Mouse (Mus musculus) forebrain, postnatal 0 days (tissue): ENCODE measurements around the gene Angptl6. TPM values are rescaled to one million over a fixed set of nuclear protein-coding genes. Genes with fewer than 3 reads are reported as not detected.

ENCODE experiments used
- ATAC-seq: fragments of 200-750 bp; cut with Nextera tagmentation; 2 replicates; pipeline ENCODE4 v1.8.0; 2017; ENCODE audit warnings: mild to moderate bottlenecking, moderate library complexity
- DNase-seq: peaks from one replicate; pipeline ENCODE4 v3.0.0-alpha.2; 2015
- H3K27ac ChIP-seq: fragments of 300-500 bp; sonication (generic); 2 replicates; pipeline ENCODE4 v1.5.1; 2014; ENCODE audit warnings: low read depth, mild to moderate bottlenecking, antibody characterized with exemption, low read length, moderate library complexity, mixed read lengths
- H3K27me3 ChIP-seq: fragments of 300-500 bp; sonication (generic); 2 replicates; pipeline ENCODE4 v1.6.1; 2014; ENCODE audit warnings: mild to moderate bottlenecking, low read length, mixed read lengths; ENCODE audit not compliant: insufficient read depth
- H3K36me3 ChIP-seq: fragments of 300-500 bp; sonication (generic); 2 replicates; pipeline ENCODE4 v1.6.1; 2014; ENCODE audit warnings: mild to moderate bottlenecking, moderate library complexity; ENCODE audit not compliant: insufficient read depth
- H3K4me1 ChIP-seq: fragments of 300-500 bp; sonication (generic); 2 replicates; pipeline ENCODE4 v1.6.1; 2014; ENCODE audit warnings: antibody characterized with exemption; ENCODE audit not compliant: insufficient read depth
- H3K4me2 ChIP-seq: fragments of 300-500 bp; sonication (generic); 2 replicates; pipeline ENCODE4 v1.6.1; 2014; ENCODE audit warnings: low read depth, mild to moderate bottlenecking, moderate library complexity
- H3K4me3 ChIP-seq: fragments of 300-500 bp; sonication (generic); 2 replicates; pipeline ENCODE4 v1.5.1; 2014; ENCODE audit warnings: low read depth, low read length, mixed read lengths
- H3K9ac ChIP-seq: fragments of 300-500 bp; sonication (generic); 2 replicates; pipeline ENCODE4 v1.6.1; 2014; ENCODE audit warnings: mild to moderate bottlenecking
- H3K9me3 ChIP-seq: fragments of 300-500 bp; sonication (generic); 2 replicates; pipeline ENCODE4 v1.6.1; 2016; ENCODE audit warnings: low read length
- CTCF ChIP-seq: sonication (generic); IDR thresholded peaks from 2 replicates; pipeline ENCODE4 v1.5.1; 2016; ENCODE audit warnings: antibody characterized with exemption, control low read depth, low read depth
- WGBS: fragments of 180-500 bp; shearing (Covaris S2); extraction: QIAGEN DNeasy Blood & Tissue Kit; methylation state at CpG from one replicate; pipeline ENCODE4 v1.1.7; 2014; 5-methylcytosine and 5-hydroxymethylcytosine counted together
- polyA plus RNA-seq: library from polyadenylated mRNA; unstranded; fragments of >200 nt; fragmentation: Nextera tagmentation; extraction: Ambion mirVana; gene quantifications from 2 replicates; pipeline ENCODE4 v1.2.1, GENCODE M21; 2015
- total RNA-seq: library from RNA; depleted of rRNA; stranded (reverse); fragments of >200 nt; gene quantifications from 2 replicates; pipeline ENCODE4 v1.2.3, GENCODE M21; 2014

The Angptl6 gene
- total and polyA plus RNA-seq, 2 experiments from 2014 or later: 8.6 to 16.4 TPM

DNA sequence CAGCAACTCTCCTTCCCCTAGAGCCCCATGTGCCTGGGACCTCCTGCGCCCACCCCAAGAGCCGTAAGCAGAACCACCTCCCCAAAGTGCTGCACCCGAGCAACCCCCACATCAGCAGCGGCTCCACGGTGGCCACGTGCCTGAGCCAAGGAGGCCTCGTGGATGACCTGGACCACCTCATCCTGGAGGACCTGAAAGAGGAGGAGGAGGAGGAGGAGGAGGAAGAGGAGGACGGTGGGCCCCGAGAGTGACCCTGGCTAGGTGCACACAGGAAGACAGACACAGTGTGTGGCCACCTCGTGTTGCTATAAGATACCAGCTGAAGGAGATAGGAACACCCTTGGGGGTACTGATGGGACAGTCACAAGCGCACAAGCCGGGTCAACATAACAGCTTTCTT, 6.0 kb downstream of the Angptl6 start:
- Histone ChIP-seq H3K36me3 (no peaks in the 10 kb centered on the region), H3K9ac (no peak overlapping the region), H3K9me3 (no peaks in the 10 kb centered on the region), H3K4me1 (peaks cover 6% of the 10 kb centered on the region; the same call in 1 of the 2 replicates), H3K27ac (no peak overlapping the region), H3K27me3 (peaks cover 21% of the 10 kb centered on the region), H3K4me2 (no peak overlapping the region), H3K4me3 (no peak overlapping the region)
- TF ChIP-seq CTCF: no peak
- ATAC-seq: no peak
- WGBS: 95% methylated on average over 12 of the region's 12 CpGs
- no peak for DNase-seq

DNA sequence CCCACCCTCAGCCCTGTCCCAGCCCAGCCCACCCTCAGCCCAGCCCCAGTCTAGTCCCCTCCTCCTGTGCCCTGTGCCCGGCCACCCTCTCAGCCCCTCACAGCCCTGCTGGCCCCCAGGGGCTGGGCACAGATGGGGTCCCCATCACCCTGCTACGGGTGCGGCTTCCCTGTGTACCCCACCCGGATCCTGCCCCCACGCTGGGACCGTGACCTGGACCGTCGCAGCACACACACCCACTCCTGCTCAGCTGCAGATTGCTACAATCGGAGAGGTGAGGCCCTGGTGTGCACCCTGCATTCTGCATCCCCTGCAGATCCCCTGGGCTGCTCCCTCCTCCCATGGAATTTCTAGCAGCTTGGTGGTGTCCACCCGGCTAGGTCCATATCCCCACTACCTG, 6.5 kb downstream of the Angptl6 start:
- H3K4me2 ChIP-seq: no peak overlapping the region
- WGBS: 94% methylated on average over 10 of the region's 10 CpGs
- H3K36me3 ChIP-seq: no peaks in the 10 kb centered on the region
- no peak overlapping the region for H3K27ac ChIP-seq
- H3K9ac ChIP-seq: no peak overlapping the region
- H3K4me3 ChIP-seq: no peak overlapping the region
- H3K4me1 ChIP-seq: peaks cover 6% of the 10 kb centered on the region; the same call in 1 of the 2 replicates
- no peak for TF ChIP-seq CTCF
- ATAC-seq (no peak), DNase-seq (no peak)
- H3K27me3 ChIP-seq: peaks cover 27% of the 10 kb centered on the region
- no peaks in the 10 kb centered on the region for H3K9me3 ChIP-seq

DNA sequence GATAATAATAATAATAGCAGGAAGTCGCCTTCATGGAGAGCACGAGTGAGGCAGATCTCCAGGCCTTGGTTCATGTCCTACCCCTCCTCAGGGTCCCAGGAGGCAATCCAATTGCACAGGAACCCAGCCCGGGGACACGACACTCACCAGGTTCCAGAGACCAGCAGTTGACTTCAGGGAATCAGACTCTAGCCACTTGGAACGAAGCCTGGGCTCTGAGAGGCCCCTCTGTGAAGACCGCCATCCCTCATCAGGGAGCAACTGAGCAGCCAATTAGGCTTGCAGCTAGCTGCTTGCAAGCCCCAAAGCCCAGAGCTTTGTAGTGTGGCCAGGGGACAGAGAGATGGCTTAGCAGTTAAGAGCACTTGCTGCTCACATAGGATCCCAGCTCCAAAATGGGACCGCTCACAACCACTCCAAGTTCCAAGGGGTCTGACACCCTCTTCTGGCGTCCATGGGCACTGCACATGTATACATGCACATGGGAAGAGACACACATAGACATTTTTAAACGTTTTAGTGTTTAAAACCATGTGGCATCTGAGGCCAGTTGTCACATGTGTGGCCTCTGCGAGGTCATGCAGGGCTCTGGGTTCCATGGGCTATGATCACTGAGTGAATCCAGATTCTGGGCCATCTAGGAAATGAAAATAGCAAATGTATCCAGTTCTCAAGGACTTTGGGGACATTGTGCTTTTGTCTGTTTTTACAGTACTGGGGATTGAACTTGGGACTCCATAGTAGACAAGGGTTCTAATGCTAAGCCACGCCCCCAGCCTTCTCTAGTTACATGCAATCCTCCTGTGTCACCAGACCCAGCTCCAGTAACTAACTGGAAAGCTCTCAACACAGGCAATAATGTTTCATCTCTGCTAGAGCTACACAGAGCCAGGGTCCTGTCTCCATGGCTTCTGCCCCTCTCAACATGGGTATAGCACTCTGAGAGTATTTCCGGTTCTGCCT, 9.0 kb downstream of the Angptl6 start:
- 74% methylated on average over 12 of the region's 12 CpGs for WGBS
- peak; percentile 33 for TF ChIP-seq CTCF
- no peaks in the 10 kb centered on the region for H3K36me3 ChIP-seq
- H3K4me1 ChIP-seq: no peaks in the 10 kb centered on the region
- ATAC-seq: no peak
- no peak overlapping the region for H3K9ac ChIP-seq
- H3K4me3 ChIP-seq: no peak overlapping the region
- no peak overlapping the region for H3K4me2 ChIP-seq
- peaks cover 29% of the 10 kb centered on the region for H3K27me3 ChIP-seq
- no peak overlapping the region for H3K27ac ChIP-seq
- no peak for DNase-seq
- no peaks in the 10 kb centered on the region for H3K9me3 ChIP-seq

GRCm38 (mm10) chr9:20869246-20869645, 10.3 kb downstream of the Angptl6 start:
- ATAC-seq (no peak), DNase-seq (no peak)
- Histone ChIP-seq H3K9ac (peak overlapping the region; percentile 51; the same call in 1 of the 2 replicates), H3K4me3 (peak overlapping the region; percentile 46), H3K4me1 (no peaks in the 10 kb centered on the region), H3K4me2 (peak overlapping the region; percentile 64), H3K9me3 (no peaks in the 10 kb centered on the region), H3K27ac (no peak overlapping the region), H3K27me3 (peaks cover 34% of the 10 kb centered on the region), H3K36me3 (no peaks in the 10 kb centered on the region)
- 7% methylated on average over 19 of the region's 19 CpGs for WGBS
- no peak for TF ChIP-seq CTCF

DNA sequence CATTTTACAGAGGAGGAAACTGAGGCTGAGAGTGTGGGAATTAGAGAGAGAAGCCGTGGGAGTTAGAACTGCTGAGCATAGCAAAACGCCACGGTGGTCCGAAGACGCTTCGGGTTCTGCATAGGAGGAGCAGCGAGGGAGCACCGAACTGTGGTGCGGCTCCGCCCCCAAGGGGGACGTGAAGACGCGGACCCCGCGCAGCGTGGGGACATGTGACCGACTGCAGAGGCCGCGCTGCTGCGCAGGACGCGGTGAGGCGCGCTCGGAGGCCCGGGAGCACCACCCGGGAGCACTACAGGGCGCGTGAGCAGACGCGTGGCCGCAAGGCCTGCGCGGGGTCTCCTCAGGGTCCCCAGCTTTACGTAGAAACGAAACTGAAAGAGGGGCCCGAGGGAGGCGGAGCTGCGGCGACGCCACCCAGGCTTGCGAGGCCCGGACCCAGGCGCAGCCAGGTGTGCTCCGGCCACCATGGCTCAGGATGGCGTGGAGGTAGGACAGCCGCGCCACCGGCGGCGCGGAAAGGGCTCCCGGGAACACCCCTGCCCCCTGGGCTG, 11.0 kb downstream of the Angptl6 start, which contains the start of gene A230050P20Rik:
TSS of gene A230050P20Rik (plus strand) at position 195 of the 554 bp plus-strand sequence.
- DNase-seq (peak; percentile 66), ATAC-seq (peak; percentile 86)
- Histone ChIP-seq H3K27me3 (peaks cover 34% of the 10 kb centered on the region), H3K27ac (no peak within 1 kb of the TSS), H3K4me3 (peak within 1 kb of the TSS; percentile 46), H3K4me2 (peak within 1 kb of the TSS; percentile 64), H3K9ac (peak within 1 kb of the TSS; percentile 51), H3K36me3 (no peaks in the 10 kb centered on the region), H3K4me1 (no peaks in the 10 kb centered on the region), H3K9me3 (no peaks in the 10 kb centered on the region)
- WGBS: 11% methylated on average over 51 of the region's 53 CpGs
- no peak for TF ChIP-seq CTCF

- peaks cover 34% of the 10 kb centered on the region for H3K27me3 ChIP-seq
- DNase-seq: no peak
- no peak for TF ChIP-seq CTCF
- no peak overlapping the region for H3K9ac ChIP-seq
- no peak overlapping the region for H3K4me2 ChIP-seq
- ATAC-seq: no peak
- no peaks in the 10 kb centered on the region for H3K4me1 ChIP-seq
- no peaks in the 10 kb centered on the region for H3K36me3 ChIP-seq
- 57% methylated on average over 3 of the region's 3 CpGs for WGBS
- H3K27ac ChIP-seq: no peak overlapping the region
- no peak overlapping the region for H3K4me3 ChIP-seq
- H3K9me3 ChIP-seq: no peaks in the 10 kb centered on the region
Measured at GRCm38 (mm10) chr9:20866879-20867278, 12.6 kb downstream of the Angptl6 start.

DNA sequence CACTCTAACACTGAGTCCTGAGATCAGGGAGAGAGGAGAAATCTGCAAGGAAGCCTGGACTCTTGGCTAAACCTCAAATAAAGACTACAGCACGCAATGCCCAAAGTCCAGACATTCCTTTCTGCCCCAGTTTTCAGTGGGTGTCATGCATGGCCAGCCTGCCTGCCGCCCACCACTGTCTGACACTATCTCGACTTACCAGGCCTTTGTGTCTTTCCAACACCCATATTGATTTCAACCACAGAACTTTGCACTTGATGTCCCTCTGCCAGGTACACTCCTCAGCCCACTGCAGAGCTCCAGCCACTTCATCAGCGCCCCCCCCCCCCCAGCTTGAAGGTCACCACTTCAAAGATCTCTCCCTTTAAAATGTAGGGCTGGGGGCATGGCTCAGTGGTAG, 17.3 kb downstream of the Angptl6 start:
- TF ChIP-seq CTCF: no peak
- H3K4me2 ChIP-seq: no peak overlapping the region
- 58% methylated on average over 4 of the region's 4 CpGs for WGBS

More for the DNA sequence above, 17.3 kb downstream of the Angptl6 start:
- Histone ChIP-seq H3K4me1 (no peaks in the 10 kb centered on the region), H3K36me3 (no peaks in the 10 kb centered on the region), H3K9ac (no peak overlapping the region), H3K27ac (no peak overlapping the region), H3K4me3 (no peak overlapping the region), H3K9me3 (no peaks in the 10 kb centered on the region), H3K27me3 (0 out of 2 replicates have a peak, but pooled peaks cover 5% of the 10 kb centered on the region)
- ATAC-seq: no peak
- no peak for DNase-seq
